Mouse (Mus musculus) liver, adult (tissue): Measurements from ENCODE around the gene Ovol1.

Source experiments
- GATA4 ChIP-seq: IDR thresholded peaks from 2 replicates; pipeline ENCODE4 v1.6.1; 2014; ENCODE audit warnings: mild to moderate bottlenecking, low read length; ENCODE audit not compliant: insufficient replicate concordance

Ovol1 gene

DNA sequence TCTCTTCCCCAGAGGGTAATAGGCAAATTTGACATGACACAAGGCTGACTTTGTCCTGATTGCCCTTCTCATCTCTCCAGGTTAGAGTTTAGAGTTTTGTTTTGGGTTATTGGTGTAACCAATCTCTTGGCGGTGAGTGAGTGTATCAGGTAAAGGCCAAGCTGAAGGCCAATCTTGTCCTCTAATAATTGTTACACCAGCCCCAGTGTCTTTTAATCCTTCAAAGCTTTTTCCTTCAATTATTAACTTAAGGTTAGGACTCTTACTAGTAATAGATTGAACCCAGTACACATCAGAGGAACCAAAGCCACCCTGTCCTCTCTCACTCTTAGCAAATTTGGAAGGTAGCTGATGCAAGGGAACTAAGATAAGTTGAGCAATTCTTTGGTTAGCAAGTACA lies 14.9 kb upstream of the Ovol1 start:
- no peak for TF ChIP-seq GATA4

DNA sequence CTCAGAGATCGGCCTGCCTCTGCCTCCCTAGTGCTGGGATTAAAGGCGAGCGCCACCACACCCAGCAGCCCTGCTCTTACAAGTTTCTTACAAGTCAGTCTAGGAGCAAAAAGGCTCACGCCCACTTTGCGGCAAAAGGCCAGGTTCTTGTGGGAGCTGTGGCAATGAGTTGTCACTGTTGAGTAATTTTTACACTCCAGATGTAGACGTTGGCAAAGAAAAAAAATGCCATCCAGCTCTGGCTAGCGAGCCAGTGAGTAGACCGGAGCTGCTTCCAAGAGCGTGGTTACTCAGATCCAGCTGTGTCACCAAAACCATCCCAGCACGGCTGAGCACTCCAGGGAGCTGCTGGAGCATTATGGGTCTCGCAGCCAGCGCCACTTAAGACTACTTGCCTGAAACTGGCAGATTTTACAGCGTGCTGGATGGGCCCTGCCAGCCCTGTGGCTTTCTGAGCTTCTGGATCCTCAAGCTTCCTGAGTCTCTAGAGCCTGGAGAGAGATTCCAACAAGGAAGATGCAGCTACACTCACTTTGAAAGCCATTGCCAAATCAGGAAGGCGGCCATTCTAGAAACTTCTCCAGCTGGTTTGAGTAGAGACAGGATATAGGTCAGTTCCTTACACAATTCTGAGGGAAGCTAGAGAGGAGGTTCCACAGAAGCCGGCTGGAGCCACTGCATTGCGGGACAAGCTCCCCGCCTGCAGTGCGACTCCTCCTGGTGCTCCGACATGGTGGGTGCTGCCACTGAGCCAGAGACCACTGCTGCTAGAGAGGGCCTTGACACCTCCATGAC lies 12.1 kb upstream of the Ovol1 start:
- no peak for TF ChIP-seq GATA4

- TF ChIP-seq GATA4: no peak
Observed at GRCm38 (mm10) chr19:5571831-5572230, 11.4 kb upstream of the Ovol1 start.

DNA sequence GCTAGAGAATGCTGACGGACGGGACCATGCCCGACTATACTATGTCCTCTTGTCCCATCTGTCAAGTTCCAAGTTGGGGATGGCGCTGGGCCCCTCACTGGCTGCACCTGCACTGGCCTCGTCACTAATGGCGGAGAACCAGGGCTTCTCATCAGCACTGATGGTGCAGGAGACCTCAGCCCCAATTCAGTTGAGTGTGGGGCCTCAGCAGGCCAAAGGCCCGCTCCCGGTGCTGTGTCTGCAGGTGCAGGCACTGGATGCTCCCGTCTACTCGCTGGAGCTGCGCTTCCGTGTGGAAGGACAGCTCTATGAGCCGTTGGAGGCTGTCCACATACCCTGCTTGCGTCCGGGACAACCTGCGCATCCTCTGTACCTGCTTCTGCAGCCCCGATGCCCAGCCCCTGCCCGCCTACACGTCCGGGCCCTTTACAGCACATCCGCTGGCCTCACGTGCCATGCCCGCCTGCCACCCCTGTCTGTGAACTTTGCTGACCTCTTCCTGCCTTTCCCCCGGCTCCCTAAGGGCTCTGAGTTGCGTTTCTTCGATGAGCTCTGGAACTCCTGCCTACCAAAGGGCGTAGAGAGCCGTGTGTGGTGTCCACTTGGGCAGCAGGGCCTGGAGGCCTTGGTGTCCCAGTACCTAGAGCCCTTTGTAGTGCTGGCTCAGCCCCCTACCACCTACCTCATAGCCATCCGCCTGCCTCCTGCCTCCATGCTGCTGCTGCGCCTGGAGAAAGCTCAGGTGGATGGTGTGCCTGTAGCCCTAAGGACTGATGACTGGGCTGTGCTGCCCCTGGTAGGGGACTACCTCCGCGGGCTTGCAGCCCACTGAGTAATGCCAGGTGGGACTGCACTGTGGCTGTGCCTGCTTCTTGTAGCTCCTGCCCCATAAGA lies 10.2 kb upstream of the Ovol1 start:
- TF ChIP-seq GATA4: no peak

GRCm38 (mm10) chr19:5569521-5569920 lies 9.1 kb upstream of the Ovol1 start:
- no peak for TF ChIP-seq GATA4

DNA sequence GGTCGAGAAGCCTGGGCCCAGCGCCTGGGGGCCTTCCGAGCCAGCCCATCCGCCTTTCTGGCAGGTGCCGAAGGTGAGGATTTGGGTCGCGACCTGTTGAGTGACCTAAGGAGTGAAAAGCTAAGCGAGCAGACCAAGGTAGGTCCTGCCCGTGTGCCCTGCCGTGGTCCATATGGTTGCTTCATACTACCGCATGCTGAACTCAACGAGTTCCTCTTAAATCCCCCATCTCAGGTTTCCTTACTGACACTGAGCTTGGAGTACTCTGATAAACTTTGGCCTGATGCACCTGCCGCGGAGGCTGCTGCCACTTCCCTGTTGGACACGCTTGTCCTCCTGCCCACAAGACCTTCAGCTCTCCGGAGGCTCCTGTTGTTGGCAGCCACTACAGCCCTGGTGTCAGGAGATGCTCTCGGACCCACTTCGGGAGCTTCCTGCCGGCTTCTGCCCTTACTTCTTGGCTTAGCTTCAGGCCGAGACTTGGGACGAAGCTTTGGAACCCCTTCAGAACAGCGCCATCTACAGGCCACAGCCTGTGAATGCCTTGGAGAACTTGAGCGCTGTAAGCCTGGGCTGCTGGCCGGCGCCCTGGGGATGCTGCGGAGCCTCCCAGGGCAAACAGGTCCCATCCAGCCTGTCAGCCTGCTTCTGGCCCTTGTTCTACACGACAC lies 8.2 kb upstream of the Ovol1 start:
- TF ChIP-seq GATA4: no peak

DNA sequence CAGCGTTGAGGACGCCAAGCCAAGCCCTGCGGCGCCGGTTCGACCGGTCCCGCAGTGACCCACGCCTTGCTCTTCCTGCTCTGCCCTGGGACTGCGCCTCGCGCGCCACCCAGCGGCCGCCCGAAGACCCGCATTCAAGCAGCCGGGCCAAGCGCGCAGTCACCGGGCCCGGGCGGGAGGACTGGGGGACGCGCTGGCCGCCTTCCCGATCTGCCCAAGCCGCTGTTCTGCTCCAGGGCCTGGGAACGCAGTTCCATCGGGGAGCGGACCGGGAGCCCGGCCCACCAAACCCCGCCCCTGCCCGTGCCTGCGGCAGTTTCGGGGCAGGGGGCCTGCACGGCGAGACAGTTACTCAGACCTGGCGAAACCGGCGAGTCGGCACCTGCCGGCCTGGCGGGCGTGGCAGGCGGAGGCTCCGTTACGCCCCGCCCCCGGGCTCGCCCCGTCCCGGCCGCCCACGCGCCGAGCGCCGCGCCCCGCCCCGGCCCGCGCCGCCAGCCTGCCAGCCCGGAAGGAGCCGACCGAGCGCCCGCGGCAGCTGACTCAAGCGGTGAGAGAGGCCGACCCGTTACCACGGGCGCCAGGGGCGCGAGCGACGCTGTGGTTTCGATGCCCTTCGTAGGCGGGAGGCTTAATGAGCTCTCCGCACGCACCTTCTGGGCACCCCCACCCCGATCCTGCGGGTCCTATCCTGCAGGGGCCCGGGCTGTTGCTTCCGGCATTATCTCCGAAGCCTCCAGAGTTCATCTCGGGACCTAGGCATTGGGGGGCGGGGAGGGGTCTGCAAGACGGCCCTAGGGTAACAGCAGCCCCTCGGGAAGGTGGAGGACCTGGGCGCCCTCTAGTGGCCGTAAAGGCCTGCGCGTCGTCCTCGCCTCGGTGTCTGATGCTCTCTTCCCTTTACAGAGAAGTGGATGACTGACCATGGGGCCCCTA lies 7.4 kb upstream of the Ovol1 start, which contains the start of gene Ap5b1:
Ap5b1 (plus strand) TSS at position 492 of the 936 bp plus-strand sequence.
- TF ChIP-seq GATA4: no peak

DNA sequence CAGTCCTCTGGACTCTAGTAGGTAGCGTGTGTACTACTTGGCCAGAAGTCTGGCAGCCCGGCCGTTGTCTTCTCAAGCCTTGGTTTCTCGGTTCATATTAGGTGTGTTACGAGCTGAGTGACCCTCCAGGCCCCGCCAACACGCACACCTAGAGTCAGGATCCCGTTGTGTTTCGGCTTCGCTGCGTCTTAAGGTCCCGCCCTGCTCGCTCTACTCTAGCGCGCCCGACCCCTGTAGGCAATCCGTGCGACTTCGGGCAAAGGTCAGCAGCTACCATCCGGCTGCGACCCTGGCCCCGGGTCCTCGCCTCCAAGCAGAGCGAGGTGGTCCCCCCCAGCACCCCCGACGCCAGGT lies 6.7 kb upstream of the Ovol1 start:
- TF ChIP-seq GATA4: no peak

DNA sequence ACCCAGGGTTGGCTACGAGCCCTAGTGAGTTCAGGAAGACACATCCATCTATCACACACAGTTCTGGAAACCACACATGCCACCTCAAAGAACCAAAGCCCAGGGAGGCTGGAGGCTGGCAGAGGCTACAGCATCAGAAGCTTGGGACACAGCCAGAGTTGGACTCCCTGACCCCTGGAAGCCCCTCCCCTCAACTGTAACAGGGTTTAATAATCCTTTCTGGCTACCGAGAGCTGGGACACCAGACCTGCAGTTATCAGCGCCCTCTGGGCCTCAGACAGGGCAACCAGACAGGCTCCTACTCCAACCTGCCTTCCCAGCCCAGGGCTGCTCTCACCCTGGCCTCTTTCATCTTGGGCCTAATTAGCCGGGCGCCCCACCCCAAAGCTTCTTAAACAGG lies 5.9 kb upstream of the Ovol1 start:
- TF ChIP-seq GATA4: no peak

DNA sequence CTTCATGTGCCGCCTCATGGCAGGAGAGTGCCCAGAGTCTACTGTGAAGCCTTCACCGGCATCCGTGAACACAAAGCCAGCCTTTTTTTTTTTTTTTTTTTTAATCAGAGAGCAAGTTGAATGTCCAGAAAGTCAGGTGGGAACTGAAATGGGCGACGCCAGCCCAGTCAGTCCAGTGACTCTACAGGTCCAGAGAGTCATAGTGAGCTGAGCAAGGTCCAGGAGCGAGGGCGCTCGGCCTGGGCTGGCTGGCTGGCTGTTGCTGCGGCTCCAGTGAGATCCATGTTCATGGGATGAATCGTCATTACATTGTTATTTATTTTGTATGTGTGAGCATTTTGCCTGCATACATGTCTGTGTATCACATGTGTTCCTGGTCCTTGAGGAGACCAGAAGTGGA lies 2.3 kb upstream of the Ovol1 start:
- no peak for TF ChIP-seq GATA4

DNA sequence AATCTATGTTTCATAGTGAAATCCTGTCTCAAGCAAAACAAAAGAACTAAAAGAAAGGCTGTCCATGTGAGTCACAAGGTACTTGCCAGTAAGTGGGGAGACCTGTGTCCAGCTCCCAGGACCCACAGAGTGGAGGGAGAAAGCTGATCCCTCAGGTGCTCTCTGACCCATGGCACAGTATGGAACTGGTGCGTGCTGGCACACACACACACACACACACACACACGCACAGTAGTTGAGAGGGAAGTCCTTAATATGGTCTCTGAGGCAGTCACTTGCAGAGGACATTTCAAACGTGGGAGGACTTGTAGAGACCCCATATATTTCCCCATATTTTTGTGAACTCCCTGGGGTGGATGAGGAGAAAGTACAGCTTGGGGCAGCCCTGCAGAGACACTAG lies 1.4 kb upstream of the Ovol1 start:
- TF ChIP-seq GATA4: no peak

DNA sequence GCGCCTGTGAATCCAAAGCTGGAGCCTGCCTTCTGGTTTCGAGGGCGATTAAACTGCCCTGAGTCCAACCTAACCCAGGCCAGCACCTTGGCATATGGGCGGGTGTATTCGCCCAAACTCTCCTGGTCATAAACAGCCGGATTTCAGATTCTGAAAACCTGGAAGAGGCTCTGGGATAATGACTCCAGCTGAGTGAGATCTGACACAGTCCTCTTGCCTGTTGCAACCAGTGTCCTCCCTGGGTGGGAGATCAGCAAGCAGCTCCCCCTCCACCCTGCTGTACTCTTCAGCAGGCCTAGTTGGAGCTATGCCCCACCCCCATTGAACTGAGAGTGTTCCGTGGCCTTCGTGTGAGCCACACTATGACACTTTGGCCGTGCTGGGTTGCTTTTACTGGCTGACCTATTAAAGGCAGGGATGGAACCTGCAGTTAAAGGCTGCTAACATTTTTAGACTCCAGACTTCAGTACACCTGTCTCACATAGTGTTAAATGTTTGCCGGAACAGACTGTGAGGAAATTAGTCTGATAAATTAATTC lies 875 bp upstream of the Ovol1 start:
- TF ChIP-seq GATA4: no peak

- no peak for TF ChIP-seq GATA4
Observed at GRCm38 (mm10) chr19:5559631-5560456, 602 bp downstream of the Ovol1 start.
